Mouse (Mus musculus): ENCODE measurements at regions not wholly inside any gene's neighbourhood (a gene's known extent, or its start where the extent isn't known, plus 50 kb on each side); places are given as distances from the start of the nearest gene placed in this dataset.

GRCm38 (mm10) chr16:75334228-75334627, 251.6 kb downstream of the Lipi start:
- TF ChIP-seq POLR2A (IDR thresholded peaks at IDR 0.05; ENCODE audit: control insufficient read depth, low read depth, low read length) (no peak), CTCF (IDR thresholded peaks at IDR 0.05; ENCODE audit: control insufficient read depth, insufficient read depth, insufficient replicate concordance, low read depth, low read length) (no peak)
